Mouse (Mus musculus): ENCODE measurements at regions not wholly inside any gene's neighbourhood (a gene's known extent, or its start where the extent isn't known, plus 50 kb on each side); places are given as distances from the start of the nearest gene placed in this dataset.

DNA sequence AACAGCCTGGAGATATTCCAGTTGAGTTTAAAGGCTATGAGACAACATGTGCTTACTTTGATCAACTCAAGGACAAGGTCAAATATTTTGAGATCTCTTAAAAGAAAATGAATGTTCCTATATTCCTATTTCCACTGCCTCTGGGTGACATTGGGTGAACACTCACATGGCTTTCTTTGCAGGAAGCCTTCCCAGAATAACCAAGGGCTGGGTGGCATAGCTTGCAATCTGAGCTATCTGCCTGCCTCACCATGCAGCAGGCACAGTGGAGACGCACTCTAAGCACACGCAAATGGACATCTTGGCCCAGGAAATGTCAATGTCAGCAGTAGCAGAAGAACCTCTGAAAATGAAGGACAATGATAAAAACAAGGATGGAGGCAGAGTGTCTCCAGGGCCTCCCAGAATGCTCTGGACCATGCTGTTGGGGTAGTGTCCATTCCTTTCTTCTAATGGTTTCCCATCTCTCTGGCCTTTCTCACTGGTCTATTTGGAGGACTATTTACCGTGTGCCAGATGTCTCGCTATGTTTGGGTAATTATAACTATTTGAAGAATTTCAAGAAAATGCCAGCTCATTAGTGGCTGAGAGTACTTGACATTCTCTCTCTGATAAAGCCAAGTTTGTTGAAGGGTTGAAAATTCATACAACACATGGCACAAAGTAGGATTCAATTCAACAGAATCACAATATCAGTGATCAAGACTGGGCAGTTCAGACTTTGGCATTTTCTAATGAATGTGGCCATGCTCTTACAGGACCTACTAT is 276.3 kb upstream of the Rnf32 start:
- DNase-seq (ENCODE audit: low spot score in 2 of 2): no peak

DNA sequence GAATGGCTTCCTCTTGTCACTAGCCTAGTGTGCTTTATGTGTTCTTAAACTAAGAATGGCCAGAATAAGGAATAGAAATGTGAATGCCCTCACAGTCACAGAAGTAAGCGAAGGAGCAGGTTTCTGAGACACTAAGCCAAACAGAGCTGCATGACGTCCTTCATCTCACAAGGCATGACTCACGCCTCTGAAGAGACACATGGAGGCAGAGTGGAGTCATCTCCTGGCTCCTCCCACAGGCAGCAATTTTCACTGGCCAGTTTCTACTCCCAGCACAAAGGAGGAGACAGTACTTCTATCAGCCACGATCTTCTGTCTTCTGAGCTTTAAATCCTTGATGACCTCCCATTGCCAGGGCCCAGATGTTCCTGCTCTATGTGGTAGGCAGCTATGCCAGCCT is 291.3 kb upstream of the Rnf32 start:
- peak in 1 of 2 experiments; percentile 3 for DNase-seq (ENCODE audit: low spot score in 2 of 2)

DNA sequence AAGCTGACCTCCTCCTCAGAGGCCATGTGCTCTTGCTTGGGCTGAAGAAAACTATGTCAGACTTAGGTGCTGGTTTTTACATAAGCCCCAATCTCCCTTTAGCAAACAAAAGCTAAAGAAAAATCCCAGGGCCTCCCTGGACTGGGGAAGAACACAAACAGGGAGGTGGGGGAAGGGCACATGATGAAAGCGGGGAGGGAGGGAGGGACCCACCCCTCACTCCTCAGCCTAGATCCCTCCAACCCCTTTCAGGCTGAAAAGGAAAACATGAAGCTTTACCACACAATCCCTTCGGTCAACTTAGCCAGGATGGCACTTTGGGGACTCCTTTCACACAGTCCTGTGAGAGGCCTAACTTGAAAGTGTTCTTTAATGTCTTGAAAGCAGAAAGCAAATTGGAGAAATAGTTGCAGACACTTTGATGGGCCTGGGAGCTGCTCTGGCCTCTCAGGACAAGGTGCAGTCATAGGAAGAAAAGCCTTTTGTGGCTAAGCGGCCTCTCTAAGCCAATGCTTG is 291.9 kb upstream of the Rnf32 start:
- no peak for DNase-seq (ENCODE audit: low spot score in 2 of 2)

DNA sequence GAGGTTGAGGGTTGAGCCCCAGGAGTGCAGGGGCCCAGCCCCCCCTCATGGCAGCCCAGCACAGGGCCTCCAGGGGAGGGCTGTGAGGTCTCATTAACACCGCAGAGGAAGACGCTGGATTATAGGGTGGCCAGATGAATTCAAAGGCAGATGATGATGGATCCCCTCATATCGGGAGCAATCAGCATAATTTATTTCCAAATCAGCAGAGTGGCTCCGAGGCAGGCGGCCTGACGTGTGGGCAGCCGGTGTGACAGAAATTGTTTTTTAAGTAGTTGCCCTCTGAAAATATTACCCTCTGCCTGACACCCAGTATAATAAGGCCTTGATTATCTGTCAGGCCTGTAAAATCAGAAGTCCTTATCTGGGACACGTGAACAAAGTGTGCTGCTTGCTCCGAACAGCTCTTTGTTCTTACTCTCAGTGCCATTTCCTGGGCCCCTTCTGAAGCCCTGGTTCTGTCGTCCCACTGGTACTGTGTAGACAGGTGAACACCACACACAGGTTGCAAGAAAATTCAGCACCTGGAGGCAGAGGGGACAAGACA is 303.0 kb upstream of the Rnf32 start:
- DNase-seq (ENCODE audit: low spot score in 2 of 2): no peak

DNA sequence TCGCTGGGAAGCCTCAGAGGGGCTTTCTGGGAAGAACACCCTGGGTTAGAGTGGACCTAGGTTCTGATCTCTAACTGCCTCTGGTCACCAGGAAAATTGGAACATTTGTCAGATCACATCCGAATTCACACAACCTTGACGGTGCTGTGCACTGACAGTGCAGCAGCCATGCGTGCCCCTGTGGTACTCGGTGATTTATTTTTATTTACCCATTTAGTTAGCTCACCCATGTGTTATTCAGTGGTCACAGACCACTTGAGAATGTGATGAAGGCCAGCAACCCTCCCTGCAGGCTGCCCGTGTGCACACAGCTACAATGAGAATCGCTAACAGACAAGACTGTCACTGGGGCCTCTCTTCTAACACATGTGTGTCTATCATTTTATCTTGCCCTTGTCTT is 303.8 kb upstream of the Rnf32 start:
- DNase-seq (ENCODE audit: low spot score in 2 of 2): no peak

DNA sequence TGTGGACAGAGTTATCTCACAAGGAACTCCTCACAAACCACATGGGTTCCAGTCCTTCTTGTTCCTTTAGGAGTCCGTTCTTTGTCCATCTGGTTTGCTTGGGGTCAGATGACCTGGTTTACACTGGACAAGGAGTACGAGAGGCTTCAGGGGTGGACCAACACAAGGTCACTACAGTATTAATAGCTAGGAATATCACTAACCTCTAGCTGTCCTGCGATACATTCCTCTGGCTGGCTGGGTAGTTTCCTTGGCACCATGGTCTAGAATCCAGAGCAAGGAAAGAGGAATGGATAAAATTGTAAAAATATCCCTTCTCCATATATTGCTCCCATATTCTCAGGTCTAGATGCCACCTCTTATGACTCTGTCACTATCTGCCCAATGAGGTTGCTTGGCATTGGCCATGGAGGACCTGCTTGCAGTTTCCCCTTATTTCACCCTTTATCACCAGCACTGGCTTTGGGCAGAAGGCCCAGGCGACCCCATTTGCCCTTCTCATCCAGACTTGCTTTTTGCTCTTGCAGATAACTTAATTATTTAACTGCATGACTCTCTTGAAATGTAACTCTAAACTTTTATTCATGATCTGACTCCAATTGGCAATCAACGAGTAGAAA is 310.9 kb upstream of the Rnf32 start:
- no peak for DNase-seq (ENCODE audit: low spot score in 2 of 2)

DNA sequence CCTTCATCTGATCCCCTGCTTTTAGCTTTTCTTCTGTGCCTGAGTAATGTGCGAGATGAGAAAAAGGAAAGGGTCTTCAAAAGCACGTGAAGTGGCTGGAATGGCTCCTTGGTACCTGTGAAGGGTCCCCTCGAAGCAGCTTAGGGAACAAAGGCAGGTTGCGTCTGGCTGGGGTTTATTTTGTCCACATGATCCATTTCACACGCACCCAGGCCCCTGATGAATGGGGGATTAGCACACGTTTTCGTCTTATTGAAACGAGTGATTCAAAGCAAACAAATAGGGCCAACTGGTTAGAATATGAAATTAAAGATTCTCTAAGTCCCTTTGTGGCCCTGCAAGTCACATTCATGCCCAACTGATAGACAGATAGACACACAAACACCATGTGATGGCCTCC is 319.6 kb upstream of the Rnf32 start:
- DNase-seq (ENCODE audit: low spot score in 2 of 2): no peak

DNA sequence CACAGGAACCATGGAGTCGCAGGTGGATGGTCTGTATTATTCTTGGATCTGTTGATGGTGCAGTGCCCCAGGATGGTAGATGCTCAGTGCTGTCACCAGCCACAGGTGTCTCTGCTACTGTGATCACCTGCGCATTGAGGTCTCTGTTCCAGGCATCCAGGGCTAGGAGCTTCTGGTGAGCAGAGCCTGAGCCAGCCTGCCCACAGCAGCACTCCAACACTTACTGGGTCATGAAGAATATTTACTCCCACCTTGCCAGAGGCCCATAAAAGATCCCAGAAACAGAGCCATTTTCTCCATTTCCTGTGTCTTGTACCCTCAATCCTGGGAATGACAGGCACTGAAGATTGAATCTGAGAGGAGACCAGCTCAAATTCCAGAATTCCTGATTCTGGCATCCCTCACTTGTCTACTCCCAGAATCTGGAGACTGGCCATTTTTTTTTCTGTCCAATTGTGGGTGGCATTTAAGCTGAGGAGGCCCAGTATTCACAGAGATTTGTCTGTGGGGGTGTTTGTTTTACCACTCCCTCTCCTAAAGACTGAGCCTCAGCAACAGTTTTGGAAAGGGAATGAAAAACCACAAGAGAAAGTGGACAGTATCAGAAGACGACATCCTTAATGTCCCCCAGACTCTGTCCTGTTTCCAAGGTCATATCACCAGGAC is 322.1 kb upstream of the Rnf32 start:
- peak in 1 of 2 experiments; percentile 23 for DNase-seq (ENCODE audit: low spot score in 2 of 2)

DNA sequence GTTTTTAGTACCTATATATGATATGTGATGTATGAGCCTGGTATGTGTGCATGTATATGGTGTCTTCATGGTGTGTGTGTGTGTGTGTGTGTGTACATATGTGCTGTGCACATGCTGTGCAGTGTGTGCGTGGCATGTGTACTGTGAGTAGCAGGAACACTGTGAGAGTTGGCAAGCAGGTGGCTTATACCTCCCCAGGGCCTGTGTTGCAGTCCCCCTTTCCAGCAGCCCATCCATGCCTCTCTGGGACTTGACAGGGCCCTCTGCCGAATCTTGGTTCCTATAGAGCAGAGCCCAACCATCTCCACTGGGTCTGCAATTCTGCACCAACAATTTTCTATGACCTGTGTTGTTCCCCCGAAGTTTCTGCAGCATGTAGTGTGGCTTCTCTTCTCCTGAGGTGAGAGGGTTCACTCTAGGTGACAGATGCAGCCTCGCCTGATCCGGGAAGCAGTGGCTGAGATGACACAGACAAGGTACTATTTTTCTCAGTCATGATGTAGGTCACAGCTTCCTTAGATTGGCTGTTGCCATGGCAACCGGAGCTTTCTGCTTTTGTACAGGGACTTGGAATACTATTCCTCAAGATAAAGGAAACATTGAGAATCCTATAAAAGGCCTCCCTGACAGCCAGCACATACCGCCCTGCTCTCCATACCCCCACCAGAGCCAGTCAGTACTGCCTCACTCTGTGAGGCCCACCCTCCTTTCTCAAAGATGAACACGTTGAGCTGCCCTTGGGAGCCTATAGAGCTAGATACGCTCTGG is 336.0 kb upstream of the Rnf32 start:
- peak; percentile 77 to 84 for DNase-seq (ENCODE audit: low spot score in 2 of 2)

DNA sequence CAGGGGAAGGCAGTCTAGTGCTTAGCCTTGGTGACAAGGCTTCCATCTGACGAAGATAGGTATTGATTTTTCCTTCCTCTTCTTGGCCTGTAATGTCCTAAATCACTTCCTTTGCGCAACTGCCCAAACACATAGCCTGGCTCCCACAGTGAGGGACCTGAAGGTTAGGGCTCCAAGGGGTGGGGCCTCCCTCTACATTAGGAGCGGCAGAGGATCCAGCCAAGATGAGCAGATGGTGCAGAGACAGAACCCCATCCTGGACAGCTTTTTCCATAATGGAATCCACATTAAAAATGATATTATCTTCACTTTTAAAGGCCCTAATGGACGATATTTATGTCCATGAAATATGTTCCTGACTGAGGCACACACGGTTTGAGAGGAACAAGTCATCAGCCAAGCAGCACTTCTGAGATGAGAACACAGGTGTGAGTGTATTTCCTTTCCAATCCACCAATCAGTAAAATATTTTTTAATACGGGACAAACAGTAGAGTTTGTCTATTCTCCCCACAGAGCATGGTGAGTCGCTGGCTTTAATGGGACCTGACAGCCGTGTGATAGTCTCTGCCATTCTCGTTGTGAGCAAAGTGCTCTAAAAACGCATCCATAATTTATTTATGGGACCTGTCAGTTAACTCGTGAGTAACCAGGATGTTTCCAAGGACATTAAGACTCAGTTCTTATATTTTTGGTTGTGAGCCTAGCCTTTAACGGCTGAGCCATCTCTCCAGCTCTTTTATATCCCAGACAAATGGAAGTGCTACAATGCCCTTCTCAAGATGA is 357.5 kb upstream of the Rnf32 start:
- no peak for DNase-seq (ENCODE audit: low spot score in 2 of 2)

DNA sequence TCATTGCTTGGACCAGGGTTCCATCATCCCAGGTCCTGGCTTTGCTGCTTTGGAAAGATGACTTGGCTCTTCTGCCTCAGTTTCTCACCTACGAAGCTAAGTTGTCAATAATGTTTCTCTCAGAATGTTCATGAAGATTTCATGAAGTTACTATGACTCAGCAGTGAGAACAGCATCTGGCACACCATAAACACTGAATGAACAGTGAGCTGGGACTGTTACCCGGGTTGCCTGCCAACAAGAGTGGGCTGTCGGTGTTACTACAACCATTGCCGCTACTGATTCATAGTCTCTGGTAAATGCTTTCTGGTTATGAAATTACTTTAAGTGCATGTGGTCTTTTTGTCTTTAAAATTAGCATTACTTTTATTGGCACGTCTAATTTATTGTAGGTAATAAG is 352.0 kb upstream of the Shh start:
- DNase-seq (ENCODE audit: low spot score in 2 of 2): peak; percentile 64 to 71

DNA sequence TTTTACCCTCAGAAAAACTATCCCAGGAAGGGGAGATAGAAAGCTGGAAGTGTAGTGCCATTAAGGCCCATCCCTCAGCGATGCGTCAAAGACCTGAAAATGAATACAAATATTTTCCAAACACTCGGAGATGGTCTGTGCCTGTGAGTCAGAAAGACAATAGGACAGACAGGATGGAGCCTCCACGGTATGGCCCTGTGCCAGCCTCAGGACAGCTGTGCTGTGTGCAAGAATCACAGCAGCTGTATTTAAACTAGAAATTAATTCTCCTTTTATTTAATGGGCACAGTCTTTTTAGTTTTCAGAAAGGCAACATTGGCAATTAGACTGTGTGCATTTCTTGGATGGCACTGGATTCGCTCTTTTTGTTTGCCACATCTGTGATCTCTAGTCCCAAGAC is 340.9 kb upstream of the Shh start:
- no peak for DNase-seq (ENCODE audit: low spot score in 2 of 2)

DNA sequence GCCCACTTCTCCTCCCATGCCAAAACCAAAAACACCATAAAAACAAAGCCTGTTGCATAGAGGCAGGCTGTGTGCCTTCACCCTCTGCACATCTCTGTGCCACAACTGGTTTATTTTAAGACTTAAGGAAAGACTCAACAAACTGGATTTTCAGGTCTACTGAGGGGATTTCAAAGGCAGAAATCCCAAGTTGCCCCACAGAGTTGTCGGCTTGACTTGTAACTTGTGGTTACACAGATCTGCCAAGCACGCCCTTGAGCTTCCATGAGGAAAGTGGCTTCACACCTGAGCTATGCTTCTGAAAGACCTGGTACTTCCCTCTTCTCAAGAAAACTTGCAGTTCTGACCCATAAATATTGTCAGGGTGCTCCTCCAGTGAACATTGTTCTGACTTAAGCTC is 332.4 kb upstream of the Shh start:
- no peak for DNase-seq (ENCODE audit: low spot score in 2 of 2)

DNA sequence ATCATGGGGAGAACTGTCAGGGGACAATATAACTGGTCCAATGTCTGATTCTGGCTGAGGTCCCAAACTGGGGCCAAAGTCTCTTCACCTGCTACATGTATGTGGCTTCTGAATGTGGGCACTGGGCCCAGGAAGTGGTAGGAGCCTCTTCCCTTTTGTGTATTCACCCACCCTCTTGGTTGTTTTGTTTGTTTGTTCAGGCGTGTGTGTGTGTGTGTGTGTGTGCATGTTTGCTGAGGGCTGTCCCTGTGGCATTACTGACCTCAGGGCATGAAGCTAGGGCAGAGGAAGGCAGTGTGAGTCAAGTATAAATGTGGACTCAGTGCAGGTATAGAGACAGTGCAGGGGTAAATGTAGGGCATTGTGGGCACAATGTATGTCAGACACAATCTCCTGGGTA is 331.3 kb upstream of the Shh start:
- no peak for DNase-seq (ENCODE audit: low spot score in 2 of 2)

DNA sequence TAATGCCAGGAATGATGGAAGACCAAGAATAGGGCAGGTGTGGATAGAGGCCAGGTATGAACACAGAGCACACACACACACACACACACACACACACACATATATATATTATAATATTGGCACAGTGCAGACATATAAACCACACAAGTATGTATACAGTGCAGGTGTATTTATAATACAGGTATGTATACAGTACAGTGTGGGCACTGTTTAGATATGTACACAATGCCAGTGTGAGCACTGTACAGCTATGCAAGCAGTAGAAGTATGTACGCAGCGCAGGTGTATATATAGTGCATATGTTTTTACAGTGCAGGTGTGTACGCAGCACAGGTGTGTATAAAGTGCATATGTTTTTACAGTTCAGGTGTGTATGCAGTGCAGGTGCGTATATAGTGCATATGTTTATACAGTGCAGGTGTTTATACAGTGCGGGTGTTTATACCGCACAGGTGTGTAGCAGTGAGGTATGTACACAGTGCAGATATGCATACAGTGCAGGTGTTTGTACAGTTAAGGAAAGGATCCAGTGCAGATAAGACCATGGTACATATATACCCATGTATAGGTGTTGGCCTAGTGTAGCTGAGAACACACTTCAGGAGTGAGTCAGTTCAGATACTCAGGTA is 328.2 kb upstream of the Shh start:
- DNase-seq (ENCODE audit: low spot score in 2 of 2): no peak

DNA sequence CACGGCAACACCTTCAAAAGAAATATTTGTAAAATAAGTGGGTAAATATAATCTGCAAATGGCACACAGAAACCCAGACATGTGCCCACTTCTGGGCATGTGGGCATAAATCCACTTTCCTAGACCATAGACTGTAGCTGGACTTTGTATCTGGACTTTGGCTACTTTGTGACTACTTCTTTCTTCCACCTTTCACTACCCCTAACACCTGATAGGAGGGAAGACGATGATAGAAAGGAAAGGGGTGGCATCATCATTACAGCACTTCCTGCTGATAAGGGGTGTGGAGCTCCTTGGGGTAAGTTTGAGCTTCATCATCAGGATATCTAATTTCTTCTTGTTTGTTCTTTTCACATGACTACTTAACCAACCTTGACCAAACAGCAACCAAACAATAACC is 326.7 kb upstream of the Shh start:
- DNase-seq (ENCODE audit: low spot score in 2 of 2): no peak

DNA sequence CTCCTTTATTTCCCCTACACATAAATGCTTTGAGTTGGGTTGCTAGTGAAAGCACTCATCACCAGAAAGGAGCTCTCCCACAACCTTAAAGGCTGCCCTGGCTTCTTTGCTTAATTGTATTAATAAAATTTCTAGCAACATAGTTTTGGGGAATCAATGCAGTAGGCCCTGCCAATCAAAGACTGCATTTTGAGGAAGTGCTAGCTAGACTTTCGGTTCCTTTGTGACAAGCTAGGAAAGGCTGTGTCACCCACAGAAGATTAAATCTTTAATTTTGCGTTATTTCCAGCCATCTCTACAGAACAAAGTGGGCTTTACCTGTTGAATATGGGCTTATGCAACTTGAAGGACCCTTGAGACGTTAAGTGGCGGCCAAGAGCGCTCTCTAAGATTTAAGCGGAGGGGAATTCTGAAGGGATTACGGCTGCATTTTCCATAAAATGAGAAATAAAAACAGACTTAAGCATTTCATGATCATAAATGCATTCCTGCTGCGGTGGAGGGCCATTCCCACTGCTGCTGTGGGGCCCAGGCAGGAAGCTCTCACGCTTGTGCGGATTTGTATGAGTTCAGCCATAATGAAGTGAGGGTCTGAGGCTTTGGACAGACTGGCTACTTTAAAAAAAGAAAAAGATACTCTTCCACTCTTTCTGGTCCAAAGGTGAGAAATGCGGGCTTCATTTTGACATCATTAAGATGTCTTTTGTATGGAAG is 318.4 kb upstream of the Shh start:
- no peak for DNase-seq (ENCODE audit: low spot score in 2 of 2)

DNA sequence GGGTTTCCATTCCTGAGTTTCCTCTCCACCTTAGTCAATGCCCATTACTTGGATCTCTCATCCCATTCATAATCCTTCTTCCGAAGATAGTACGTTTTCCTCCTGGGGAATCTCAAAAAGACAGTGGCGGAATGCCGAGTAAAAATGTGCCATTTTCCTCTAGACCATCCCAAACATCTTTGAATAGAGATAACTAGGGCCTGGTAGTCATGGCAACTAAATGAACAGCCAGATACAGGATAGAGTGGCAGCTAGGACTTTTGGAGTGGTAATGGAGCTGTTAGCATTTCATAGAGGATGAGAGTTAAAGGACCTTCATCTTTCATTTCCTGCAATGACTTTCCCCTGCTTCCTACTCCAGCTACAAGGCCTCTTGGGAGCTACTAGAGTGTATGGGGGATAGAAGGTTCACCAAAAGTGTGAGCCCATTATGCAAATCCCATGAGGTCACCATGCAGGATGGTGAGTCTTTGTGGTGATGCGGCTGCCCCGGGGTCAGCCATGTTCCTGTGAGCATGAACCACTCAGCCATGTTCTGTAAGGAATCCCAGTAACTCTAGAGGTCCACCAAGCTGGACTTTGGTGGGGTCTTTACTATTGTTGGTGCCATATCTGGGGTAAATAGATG is 317.4 kb upstream of the Shh start:
- DNase-seq (ENCODE audit: low spot score in 2 of 2): no peak
